Mouse (Mus musculus): ENCODE measurements at regions not wholly inside any gene's neighbourhood (a gene's known extent, or its start where the extent isn't known, plus 50 kb on each side); places are given as distances from the start of the nearest gene placed in this dataset.
A peak's percentile ranks its signal among the peaks of the same experiment; 100 is the strongest.

DNA sequence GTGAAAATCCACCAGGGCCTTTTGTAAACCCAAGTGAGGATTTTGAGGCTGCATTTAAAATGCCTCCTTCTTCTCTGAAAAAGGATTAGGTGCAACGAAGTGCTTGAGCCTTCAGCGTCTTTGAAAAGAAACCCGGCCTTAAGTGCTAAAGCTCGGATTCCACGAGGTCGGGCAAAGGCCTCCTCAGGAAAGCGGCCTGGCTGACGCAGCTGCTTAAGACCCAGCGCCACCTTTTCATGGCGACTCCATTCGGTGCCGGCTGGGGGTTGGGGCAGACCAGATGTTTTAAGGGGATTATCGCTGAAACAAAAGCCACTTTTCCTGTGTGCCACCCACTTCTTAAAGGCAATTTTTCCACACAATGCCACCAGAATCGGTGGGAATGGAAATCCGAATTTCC, 61.6 kb upstream of the 4932438H23Rik start:
- no peak for DNase-seq

DNA sequence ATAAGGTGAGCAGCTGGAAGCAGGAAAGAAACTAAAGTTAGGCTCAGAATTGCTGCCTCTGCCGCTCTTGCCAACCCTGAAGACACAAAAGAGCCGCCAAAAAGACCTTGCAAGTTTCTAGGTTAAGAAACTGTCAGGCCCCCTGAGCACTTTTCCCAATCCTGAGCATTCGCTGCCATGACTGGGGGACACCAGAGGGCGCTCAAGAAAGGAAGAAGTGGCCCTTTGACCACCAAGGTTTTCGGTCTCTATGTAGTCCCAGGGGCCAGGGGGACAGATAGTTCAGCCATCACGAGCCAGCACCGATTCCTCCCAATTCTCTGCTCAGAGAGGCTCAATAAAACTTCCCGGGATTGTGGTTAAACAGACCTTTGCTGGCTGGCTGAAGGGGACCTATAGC, 64.6 kb upstream of the Olig2 start:
- peak; percentile 36 for DNase-seq

DNA sequence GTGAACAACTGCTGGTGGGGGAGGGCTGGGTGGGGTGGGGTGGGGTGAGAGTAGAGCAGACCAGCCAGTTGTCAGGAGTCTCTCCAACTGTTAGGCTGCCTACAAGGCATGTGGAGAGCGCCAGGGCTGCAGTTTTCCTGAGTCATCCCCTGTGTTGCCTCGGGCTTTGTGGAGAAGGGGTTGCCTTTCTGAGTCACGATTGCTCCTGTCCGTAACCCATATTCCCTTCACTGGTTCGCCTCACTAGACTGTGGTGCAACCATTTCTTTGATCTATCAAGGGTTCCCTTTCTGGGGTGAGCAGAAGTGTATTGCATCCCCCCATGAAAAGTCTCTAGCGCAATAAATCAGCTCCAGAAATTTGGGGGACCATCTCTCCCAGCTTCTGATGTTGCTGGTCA, 63.6 kb upstream of the Olig2 start:
- DNase-seq: no peak

DNA sequence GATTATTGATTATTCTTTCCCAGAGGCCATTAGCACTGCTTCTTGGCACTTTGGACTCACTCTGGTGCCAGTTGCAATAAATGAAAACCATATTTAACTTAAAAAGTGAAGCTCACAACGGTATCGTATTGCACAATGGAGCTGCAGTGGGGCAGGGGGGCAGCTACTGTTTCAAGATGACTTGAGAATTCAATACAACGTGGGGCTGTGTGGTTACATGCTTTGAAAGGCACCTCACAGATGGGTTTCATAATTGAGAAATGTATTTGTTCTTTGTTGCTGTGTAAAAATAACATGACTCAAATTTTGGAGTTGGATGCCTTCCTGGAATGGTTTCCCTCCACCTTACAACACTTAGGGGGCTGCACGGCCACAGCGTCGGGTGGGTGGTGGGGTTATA, 62.9 kb upstream of the Olig2 start:
- DNase-seq: no peak

DNA sequence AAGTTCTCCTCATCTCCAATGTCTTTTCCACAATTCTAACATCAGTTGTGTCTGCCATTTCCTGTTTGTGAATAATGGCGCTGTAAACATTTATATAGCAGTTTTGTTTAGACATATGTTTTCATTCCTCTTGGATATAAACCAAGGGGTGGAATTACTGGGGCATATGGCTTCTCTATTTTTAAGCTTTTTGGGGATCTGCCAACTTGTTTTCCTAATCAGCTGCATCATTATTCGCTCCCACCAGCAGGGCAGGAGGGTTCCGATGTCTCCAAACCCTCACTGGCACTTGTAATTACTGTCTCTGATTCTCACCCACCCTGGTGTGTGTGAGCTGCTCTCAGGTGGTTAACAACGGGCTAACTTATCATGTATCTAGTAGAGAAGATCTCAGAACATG, 59.4 kb upstream of the Olig2 start:
- DNase-seq: no peak

DNA sequence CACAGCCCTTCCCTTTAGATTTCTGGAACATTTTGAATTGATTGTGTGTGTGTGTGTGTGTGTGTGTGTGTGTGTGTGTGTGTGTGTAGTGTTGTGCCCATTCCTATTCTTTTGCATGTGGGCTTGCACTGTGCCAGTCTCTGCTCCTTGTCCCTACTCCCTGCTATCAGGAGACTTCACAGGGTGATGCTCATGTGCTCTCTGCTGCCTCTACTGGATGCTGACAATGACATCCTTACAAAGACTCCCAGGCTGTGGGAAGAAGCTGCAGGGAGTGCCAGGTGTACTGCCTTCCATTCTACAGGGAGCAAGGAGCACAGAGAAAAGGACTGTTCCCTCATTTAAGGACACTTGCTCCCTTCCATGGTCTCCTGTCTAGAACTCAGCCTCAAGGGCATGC, 58.4 kb upstream of the Olig2 start:
- peak; percentile 19 for DNase-seq

DNA sequence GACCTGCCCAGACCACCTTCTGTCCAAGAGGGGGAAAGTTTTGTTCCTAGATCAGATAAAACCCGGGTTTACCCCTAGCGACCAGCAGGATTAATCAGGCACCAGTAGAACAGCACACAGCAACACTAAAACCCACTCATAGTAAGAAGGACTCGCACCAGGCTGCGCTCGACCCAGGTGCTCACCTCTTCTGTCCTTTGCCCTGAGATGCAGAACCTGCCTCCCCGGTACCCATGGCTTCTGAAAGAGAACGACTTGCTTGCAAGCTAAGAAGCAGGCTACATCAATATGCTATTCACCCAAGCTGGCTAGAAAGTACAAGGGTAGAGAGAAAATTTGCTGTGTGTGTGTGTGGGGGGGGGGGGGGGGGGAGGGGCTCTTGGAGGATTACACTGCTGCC, 56.9 kb upstream of the Olig2 start:
- no peak for DNase-seq

DNA sequence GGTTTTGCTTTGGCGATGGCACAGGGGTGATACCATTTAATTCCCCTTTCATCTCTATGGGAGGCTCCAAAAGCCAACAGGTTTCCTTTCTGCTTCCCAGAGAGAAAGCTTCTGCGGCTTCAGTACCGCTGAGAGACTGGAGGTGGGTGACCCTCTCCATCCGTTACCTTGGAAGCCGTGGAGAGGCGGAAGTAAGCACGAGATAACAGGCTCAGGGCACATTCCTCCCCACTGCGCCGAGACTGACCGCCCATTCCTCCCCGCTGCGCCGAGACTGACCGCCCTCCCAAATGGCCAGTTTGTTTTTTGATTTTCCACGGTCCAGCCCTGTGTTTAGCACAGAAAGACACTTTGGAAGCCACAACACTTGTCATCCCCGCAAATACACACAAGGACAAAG, 55.4 kb upstream of the Olig2 start:
- DNase-seq: no peak

DNA sequence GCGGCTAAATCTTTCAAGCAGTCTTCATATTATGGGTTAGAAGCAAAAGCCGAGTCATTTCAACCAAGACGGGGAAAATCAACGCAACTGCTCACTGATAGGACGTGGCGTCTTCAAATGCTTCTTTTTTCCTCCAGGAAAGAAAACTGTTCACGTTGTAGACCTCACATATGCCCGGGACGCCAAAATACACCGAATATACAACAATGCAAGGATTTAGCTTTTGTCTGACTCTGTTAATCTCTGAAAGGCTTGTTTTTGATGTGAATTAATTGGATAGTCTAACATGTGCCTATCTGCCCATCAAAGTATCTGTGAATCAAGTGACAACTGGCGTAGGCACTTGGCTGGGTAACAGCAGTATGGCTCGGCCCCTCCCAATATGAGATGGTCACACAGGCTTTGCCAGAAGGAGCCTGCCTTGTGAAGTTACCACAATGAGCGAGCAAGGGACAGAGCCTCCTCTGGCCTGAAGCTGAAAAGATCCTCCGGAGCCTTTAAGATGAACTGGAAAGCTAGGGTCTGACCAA, 53.3 kb upstream of the Olig2 start:
- DNase-seq: no peak

DNA sequence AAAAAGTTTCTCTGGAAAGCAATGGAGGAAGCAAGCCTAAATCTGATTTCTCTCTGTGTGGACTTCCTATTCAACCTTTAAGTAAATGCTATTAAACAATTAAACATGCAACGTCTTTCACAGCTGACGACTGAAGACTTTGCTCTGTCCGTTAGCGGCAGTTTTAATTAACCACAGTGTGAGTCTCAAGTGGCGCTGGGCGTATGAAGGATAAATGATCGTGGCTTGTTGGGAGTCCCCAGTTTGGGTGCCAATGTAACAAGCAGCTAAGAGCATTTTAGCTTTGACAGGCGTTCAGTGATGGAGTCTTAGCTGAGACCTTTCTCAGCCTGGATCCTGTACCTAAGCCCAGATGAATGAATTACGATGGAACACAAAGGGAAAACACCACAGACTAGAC, 52.7 kb upstream of the Olig2 start:
- DNase-seq: no peak

DNA sequence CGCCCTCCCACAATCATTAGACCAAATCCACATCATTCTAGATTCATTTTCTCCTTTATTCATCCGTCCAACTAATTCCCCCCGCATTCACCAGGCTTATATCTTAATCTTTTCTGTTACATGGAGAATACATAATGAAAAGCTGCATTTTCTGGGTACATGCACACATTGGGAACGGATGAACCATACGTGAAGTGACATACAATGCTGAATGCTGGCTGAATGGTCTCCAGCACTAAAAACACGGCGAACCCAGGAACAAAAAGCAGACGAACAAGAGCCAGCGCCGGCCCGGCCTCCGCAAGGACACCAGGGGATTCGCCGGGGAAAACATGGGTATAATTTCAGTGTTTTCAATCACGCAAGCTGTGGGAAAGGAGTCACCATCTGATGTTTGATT, 52.0 kb upstream of the Olig2 start:
- no peak for DNase-seq

DNA sequence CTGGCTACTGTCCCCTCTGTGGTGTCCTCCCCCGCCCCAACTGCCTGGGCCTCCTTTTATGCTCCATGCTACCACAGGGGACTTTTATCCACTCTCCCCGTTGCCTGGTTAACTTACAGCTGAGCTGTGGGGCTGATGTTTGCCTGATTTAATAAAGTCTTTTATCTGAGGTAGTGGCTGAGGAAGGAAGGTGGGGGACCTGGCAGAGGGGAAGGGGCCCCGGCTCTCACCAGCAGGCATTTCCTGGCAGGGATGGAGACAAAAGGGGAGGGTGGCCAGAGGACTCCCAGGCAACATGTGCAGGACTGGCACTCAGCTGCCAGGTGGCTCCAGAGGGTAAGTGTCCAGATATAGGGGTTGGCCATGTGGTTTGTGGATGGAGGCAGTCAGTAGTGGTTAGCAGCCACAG, 51.4 kb upstream of the Olig2 start:
- no peak for DNase-seq

DNA sequence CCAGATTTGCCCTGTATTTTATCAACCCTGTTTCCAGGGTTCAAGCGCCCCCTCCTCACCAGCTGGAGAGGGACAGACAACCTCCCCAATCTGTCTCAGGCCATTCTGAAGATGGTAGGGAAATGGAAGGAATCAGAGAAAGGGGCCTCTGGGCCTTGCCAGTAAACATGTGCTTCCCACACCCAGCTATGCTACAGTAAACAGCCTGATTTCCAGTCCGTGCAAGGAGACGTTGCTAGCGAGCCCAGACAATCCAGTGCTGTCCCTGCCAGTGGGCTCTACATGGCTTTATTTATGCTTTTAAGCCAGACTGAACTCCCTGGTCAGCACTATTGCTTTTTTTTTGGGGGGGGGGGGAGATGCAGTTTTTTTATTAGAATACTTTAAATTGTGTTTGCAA, 50.9 kb upstream of the Olig2 start:
- DNase-seq: no peak
